Mouse (Mus musculus) lung, postnatal 0 days (tissue): ENCODE data around the gene Bcor.

Experiments used
- CTCF ChIP-seq: IDR thresholded peaks from 2 replicates; pipeline ENCODE4 v1.5.1; 2016; ENCODE audit warnings: antibody characterized with exemption, mild to moderate bottlenecking
- EP300 ChIP-seq: IDR thresholded peaks from 2 replicates; pipeline ENCODE4 v1.6.1; 2016; ENCODE audit warnings: antibody characterized with exemption, mild to moderate bottlenecking, control low read depth

GRCm38 (mm10) chrX:12105358-12105757 is 54.8 kb downstream of the Bcor start:
- TF ChIP-seq CTCF (no peak), EP300 (no peak)
